Mouse (Mus musculus): Measurements from ENCODE around the gene A830018L16Rik.

The A830018L16Rik gene

DNA sequence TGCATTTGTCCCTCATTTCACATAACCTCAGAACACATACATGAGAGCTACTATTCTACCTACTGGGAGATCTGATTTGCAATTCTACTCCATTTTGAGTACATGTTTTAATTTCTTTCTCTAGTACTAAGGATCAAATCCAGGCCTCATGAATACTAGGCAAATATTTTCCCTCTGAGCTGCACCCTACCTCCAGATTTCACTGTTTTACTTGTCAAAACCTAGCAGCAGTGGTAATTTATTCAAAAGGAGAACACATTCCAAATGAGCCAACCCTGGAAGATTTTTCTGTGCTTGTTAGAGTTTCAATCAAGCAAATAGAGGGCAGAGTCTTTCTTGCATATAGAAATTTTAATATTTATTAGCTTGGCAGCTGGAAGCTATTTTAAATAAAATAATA, 238.9 kb downstream of the A830018L16Rik start:
- no peak for DNase-seq (ENCODE audit: low spot score)

DNA sequence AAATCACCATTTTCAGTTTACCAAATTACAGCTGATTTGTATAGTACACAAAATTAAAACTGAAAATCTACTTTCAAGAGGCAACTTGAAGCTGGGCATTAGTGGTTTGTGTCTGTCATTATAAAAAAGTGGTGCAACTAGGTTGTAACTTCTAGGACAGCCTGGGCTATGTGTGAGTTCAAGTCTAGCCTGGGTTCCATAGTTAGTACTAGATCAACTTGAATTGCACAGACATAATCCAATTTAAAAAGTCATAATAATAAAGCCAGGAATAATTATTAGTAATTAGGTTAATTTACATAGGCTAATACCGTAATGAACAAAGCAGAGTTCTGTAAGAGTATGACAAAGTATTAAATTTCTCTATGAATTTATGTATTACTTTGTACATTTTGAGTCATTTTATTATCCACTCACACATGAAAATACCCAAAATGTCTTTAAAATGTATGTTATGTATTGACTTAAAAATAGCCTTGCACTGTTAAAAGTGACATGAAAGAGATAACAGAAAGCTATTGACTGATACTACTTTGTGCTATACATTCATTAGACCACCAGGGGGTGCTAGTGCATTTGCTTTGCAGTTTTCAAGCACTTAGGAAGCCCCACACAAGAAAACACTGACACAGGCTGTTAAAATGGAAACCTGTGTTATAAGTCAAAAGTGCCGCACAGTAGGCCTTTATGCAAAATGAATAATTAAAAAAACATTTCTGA, 243.6 kb downstream of the A830018L16Rik start:
- DNase-seq (ENCODE audit: low spot score), result no peak

DNA sequence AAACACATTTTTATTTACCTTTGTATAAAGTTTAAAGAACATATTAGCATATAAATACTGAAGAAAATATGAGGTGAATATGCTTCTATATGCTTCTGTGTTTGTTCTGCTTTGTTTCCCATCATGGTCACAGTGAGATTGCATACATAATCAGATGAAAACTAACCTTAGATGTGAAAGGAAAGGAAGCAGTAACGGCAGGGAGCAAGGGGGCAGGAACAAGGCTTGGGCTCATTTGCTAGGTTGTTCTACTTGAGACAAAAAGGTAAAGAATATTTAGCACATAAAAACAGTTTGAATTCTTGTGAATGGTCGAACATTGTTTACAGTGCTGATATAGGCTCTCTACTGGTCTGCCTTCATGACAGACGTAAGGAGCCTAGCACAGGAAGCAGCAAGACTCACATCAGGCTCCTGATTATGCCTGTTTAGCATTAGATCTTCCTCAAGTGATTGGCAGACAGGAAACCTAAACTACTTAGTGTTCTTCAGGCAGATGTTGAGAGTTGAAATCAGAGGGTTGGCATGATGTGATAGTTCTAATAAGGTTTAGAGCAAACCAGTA, 244.2 kb downstream of the A830018L16Rik start:
- DNase-seq (ENCODE audit: low spot score), result no peak

DNA sequence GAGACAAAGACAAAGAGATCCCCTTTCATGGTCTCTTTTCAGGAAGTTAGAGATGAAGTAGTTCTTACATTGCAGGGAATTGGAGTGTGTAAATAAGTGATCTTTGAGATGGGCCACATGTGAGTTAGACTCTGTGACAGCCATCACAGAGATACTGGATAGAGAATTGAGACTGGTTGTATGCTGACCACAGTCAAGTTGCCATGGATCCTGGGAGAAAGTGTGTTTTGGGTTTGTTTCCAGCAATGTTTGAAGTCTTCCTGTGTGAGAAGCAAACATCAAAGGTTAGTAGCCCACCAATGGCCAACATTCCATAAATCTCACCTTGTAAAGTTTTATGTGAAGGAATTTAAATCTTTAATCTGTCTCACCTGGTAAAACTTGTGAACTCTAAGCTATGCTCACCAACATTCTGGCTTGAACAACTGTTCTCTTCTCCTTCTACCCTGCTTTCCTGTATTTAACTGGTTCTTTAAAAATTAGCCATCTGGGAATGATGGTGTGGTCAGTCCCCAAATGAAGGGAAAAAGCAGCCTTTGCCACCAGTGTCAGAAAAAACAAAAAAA, 330.9 kb downstream of the A830018L16Rik start:
- no peak for DNase-seq (ENCODE audit: low spot score)

DNA sequence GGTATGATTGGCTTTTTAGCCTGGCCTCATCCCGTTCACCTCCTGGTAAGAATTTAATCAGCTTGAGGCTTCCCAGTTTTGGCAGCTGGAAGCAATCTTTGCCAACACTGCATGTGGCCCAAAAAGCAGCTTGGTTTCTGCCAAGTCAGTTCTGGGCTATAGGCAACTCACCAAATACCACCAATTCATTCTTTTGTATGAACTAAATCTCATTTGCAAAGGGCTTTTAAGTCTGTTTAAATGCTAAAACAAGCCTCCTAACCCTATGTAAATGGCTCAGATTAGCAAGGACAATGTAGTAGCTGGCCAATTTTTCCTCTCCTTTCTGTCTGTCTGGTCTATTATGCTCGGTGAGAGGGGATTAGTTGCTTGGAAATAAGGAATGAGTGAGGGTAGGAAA, 334.5 kb downstream of the A830018L16Rik start:
- no peak for DNase-seq (ENCODE audit: low spot score)

DNA sequence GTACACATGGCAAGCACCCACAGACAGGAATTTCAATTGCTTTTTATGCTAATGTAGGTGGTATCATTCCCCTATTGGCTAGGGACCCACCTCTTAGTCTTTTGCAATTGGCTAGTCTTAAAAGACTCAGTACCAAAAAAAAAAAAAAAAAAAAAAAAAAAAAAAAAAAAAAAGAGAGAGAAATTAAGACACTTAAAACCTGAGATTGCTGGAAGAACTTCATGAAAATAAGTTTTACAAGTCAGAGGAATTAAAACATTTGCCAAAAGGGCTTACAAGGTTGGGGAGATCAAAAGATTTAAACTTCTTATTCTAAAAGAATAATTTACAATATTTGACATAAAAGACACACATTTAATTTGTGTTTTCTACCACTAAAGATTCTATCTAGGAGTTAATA, 336.2 kb downstream of the A830018L16Rik start:
- no peak for DNase-seq (ENCODE audit: low spot score)

DNA sequence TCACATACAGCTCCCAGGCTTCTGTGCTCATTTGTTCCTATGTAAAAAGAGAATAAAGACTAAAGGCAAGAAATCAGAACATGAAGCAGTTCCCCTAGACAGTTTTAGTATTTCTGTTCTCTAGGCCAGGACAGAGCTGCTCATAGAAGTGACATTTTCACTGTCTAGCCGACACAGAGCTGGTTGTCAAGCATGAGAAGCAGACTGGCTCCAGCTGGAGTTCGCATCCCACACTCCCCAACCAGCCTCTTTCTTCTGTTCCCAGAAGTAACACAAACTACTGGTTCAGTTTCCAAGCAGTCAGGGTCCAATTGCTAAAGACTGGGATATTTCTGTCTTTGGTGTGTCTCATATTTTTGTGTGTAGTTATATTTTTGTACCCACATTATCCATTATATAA, 336.7 kb downstream of the A830018L16Rik start:
- DNase-seq (ENCODE audit: low spot score), result no peak

DNA sequence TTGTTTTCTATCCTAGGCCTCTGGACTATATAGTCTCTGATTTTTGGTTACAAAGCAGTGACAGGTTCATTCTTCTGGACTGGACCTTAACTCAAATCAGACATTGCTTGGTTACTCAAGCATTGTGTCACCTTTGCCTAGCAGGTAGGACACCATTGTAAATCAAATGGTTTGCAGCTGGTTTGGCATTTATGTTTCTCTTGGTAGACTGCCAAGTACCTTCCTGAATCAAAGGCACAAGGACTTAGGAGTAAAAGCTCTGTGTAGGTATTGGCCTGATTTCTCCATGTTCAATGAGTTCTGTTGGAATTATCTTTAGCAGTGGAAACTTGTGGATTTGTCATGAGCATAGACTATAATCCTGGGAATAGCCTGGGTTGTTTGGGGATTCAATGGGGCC, 338.1 kb downstream of the A830018L16Rik start:
- no peak for DNase-seq (ENCODE audit: low spot score)

GRCm38 (mm10) chr1:11788264-11788663, 374.4 kb downstream of the A830018L16Rik start:
- no peak for DNase-seq (ENCODE audit: low spot score)

DNA sequence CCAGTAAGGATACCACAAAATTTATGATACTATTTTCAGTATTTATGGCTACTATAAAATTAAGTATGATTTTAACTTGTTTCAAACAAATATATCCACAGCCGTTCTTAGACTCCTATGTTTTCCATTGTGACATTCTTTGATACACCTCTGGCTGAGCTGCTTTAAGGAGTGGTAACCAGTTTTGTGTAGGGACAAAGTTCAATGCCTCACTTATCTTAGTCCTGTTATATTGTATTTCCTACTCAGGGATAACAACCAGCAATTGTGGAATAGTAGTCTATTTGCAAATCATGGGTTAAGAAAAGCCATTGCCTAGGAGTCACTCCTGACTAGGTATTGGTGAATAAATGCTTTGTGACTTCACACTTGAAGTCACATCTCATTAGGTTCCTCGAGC, 378.9 kb downstream of the A830018L16Rik start:
- no peak for DNase-seq (ENCODE audit: low spot score)

DNA sequence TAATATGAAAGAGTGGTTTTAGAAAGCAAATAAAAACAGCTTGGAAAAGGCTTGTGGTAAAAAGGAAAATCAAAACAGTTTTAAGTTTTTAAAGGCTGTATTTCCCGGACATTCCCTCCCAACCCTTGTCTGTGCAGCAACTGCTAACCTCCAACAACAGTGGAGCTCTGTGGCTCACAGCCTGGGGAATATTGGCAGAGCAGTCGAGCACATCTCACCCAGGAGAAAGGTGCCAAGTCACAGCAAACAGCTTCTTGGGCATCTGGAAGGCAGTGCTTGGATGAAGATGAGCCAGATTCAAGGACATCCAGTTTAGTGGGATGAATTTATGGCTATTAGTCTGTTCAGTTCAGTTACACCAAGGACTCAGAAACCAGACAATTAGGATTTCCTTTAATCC, 381.8 kb downstream of the A830018L16Rik start:
- no peak for DNase-seq (ENCODE audit: low spot score)

DNA sequence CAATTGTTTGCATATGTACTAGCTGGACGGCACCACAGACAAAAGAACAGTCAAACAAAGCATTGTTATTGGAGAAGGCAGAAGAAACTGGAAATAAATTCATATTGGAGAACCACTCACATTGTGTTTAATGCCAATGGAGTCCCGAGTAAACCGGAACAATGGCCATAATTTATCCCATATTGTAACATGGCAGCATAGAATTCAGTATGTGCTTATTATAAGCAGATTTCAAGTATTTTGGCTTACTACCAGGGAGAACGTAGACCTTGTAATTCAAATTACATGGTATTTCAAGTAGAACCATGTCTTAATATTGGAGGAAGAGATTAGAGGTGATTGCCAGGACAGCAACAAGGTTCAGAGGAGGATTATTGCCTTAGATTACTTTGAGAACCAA, 458.9 kb downstream of the A830018L16Rik start:
- no peak for DNase-seq (ENCODE audit: low spot score)

GRCm38 (mm10) chr1:11873573-11873972, 459.7 kb downstream of the A830018L16Rik start:
- DNase-seq (ENCODE audit: low spot score), result no peak

GRCm38 (mm10) chr1:11881706-11882105, 467.8 kb downstream of the A830018L16Rik start:
- no peak for DNase-seq (ENCODE audit: low spot score)

- DNase-seq (ENCODE audit: low spot score), result no peak
Measured at GRCm38 (mm10) chr1:11895715-11896114, 481.8 kb downstream of the A830018L16Rik start.

DNA sequence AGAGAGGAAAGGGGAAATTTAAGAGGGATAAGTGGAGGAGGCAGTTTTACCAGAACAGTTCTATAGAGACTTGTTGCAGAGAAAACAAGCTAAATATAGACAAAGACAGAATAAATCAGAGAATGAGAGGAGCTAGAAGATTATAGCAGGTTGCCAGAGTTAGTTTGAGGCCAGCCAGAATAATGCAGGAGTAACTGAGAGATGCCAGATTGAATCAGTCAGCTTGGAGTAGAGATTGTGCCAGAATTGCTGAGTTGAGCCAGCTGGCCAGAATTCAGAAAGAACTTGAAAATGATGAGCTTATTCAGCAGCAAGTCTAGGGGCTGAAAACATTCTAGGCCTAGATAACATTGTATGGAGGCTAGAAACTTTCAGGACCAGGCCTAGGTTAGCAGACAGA, 502.0 kb downstream of the A830018L16Rik start:
- no peak for DNase-seq (ENCODE audit: low spot score)

- no peak for DNase-seq (ENCODE audit: low spot score)
Measured at GRCm38 (mm10) chr1:11936984-11937383, 523.1 kb downstream of the A830018L16Rik start.

DNA sequence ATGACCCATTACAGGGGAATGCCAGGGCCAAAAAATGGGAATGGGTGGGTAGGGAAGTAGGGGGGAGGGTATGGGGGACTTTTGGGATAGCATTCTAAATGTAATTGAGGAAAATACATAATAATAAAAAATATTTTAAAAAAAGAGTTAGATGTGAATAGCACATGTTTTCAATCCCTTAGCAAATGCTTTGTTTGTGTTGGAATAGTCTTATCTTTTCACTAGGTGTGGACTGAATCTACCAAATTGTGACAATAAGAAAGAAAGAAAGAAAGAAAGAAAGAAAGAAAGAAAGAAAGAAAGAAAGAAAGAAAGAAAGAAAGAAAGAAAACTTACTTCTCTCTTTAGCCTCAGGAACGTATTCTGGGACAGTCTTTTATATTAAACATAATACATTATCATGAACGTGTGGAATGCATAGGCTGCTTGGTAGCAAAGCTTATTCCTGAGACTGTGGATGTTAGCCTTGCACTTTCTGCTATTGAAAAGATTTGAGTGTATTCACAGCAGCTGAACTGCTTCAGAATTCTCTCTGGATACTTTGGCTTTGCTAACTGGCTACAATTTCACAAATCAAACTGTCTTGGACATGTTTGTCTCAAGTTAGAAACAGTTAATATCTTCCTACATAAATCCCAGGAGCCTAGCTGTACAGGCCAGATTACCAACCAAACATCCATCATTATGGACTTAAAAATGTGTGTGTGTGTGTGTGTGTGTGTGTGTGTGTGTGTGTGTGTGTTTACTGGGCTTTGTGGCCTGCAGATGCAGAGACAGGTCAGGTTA, 545.7 kb downstream of the A830018L16Rik start:
- no peak for DNase-seq (ENCODE audit: low spot score)

DNA sequence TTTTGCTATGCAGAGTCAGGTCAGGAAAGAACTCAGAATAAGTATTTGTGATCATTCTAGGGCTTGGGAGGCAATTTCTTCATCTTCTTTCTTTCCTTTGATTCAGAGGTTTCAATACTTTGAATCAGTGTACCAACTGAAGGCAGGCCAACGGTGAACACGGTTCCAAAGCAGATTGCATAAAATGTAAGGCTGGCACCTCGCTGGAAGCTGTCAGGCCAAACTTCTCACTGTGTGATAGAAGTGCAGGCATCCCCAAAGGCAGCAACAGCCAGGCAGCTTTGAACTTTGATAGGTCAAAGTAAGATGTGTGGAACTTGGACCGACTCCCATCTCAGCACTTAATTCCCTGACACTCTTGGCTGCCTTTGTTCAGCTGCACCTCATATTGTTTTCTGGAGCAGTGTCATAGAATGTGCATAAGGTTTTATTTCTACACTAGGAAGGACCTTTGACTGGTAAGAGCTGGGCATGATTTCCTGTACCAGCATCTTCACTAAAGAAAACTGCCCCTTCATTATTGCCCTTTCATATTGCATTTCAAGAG, 568.8 kb downstream of the A830018L16Rik start:
- no peak for DNase-seq (ENCODE audit: low spot score)

- DNase-seq (ENCODE audit: low spot score), result no peak
Measured at GRCm38 (mm10) chr1:11990011-11990410, 576.1 kb downstream of the A830018L16Rik start.

DNA sequence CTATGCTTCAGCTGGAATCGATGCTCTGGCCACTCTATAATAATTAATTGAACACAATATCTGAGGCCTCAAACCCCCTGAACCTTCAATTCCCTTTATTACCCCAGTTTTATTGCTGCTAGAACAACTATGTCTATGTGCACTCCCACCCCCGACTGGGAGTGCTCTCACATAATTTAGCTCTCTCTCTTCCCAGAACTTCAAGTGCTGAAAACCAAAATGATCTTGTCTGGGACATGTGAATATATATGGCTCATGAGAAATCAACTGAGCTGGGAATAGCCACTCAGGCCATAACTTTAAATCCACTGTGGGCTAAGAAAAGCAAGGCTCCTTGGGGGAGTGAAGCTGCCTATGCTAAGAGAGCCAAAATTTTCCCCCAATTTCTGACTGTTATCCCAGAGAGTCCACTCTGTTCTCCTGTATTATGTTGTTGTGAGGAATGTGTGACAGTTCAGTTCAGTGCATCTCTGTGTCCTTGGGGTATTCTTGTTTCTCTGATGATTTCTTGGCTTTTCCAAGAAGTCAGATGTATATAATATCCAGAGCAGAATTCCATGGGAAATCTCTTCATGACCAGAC, 582.5 kb downstream of the A830018L16Rik start:
- DNase-seq (ENCODE audit: low spot score), result no peak

DNA sequence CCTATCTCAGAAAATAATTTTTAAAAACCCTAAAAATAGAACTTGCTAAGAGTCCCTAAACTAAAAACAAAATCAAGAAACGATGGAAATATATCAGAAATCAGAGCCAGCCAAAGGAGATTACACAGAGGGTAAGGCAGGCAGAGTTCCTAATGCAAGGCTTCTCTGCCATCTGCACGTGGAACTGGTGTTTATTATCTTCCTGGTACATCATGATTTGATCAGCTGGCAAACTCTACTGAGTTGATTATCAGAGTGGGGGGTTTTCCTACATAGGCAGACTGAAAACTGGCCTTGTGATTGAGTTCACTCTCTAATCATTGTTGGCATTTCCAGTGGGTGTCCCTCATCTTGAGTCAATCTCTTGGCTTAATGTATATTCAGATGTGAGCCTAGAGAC, 583.7 kb downstream of the A830018L16Rik start:
- no peak for DNase-seq (ENCODE audit: low spot score)

Data from ovary, adult 18-20 months (tissue).